Mouse (Mus musculus) embryonic facial prominence, embryonic 10.5 days (tissue): ENCODE results near the gene Cldn4. TPM values are rescaled to one million over a fixed set of nuclear protein-coding genes. Genes with fewer than 3 reads are reported as not detected.
"Not testable (repeated sequence)": the region's sequence is repeated elsewhere in the genome, so short reads cannot be mapped to it uniquely, and the experiment has no call there.

Experiments
- DNase-seq: peaks from one replicate; pipeline ENCODE4 v3.0.0-alpha.2; 2017; ENCODE audit warnings: low spot score
- H3K27ac ChIP-seq: fragments of 300-500 bp; sonication (generic); replicated peaks from 2 replicates; pipeline ENCODE4 v1.5.1; 2016; ENCODE audit warnings: mild to moderate bottlenecking
- H3K27me3 ChIP-seq: fragments of 300-500 bp; sonication (generic); replicated peaks from 2 replicates; pipeline ENCODE4 v1.6.1; 2016; ENCODE audit warnings: low read depth, mild to moderate bottlenecking; ENCODE audit not compliant: poor library complexity, severe bottlenecking
- H3K36me3 ChIP-seq: fragments of 300-500 bp; sonication (generic); replicated peaks from 2 replicates; pipeline ENCODE4 v1.6.1; 2016; ENCODE audit warnings: mild to moderate bottlenecking, moderate library complexity
- H3K4me1 ChIP-seq: fragments of 300-500 bp; sonication (generic); 2 replicates; pipeline ENCODE4 v1.6.1; 2016
- H3K4me3 ChIP-seq: fragments of 300-500 bp; sonication (generic); 2 replicates; pipeline ENCODE4 v1.5.1; 2016; ENCODE audit warnings: mild to moderate bottlenecking, moderate library complexity
- H3K9me3 ChIP-seq: fragments of 300-500 bp; sonication (generic); 2 replicates; pipeline ENCODE4 v1.6.1; 2016; ENCODE audit warnings: mild to moderate bottlenecking
- WGBS: fragments of 180-500 bp; shearing (Covaris S2); methylation state at CpG from one replicate; pipeline ENCODE4 v1.1.7; 2016; 5-methylcytosine and 5-hydroxymethylcytosine counted together
- polyA plus RNA-seq: library from polyadenylated mRNA; unstranded; fragments of >200 nt; fragmentation: Nextera tagmentation; extraction: Ambion mirVana; gene quantifications from 2 replicates; pipeline ENCODE4 v1.2.1, GENCODE M21; 2016

Cldn4 gene
- polyA plus RNA-seq, 1 experiment from 2014 or later: 17.5 TPM

DNA sequence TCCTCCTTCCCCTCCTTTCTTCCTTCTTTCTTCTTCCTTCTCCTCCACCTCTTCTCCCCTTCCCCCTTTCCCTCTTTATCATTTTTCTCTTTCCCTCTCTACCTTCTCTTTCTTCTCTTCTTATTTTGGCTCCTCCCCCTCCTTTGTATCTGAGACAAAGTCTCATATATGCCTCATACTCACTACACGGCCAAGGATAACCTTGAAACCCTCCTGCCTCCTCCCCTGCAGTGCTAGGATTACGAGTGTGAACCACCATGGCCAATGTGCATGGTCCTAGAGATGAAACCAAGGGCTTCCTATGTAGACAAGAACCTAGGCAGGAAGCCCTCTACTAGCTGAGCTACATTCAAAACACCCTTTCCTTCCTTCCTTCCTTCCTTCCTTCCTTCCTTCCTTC is 28.2 kb upstream of the Cldn4 start:
- Histone ChIP-seq H3K9me3 (no peaks in the 10 kb centered on the region), H3K4me3 (no peak overlapping the region)
- WGBS: 70% methylated on average over 2 of the region's 2 CpGs

DNA sequence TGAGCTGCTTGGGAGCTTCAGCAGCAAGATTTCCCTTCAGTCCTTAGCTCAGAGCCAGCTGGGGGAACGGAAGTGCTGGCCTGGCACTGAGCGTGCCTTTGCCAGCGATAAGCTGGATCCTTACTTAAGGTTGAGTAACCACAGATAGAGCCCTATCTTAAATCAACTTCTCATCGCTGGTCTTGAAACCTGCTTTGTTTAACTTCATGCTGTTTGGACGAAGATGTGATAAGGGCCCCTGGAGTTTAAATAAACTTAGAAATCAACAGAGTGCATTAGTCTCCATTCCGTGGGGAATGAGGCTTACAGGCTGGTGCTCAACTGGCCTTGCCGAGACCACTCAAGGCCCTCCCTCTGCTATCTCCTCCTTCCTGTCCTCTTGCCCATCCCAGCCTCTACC is 27.6 kb upstream of the Cldn4 start:
- no peaks in the 10 kb centered on the region for H3K27me3 ChIP-seq
- H3K36me3 ChIP-seq: no peaks in the 10 kb centered on the region
- H3K27ac ChIP-seq: no peak overlapping the region
- H3K4me3 ChIP-seq: no peak overlapping the region
- DNase-seq: no peak
- H3K4me1 ChIP-seq: no peaks in the 10 kb centered on the region
- H3K9me3 ChIP-seq: no peaks in the 10 kb centered on the region
- 67% methylated on average over 7 of the region's 7 CpGs for WGBS

More for the DNA sequence above, 28.2 kb upstream of the Cldn4 start:
- Histone ChIP-seq H3K27me3 (no peaks in the 10 kb centered on the region), H3K4me1 (no peaks in the 10 kb centered on the region), H3K27ac (no peak overlapping the region), H3K36me3 (no peaks in the 10 kb centered on the region)
- no peak for DNase-seq

DNA sequence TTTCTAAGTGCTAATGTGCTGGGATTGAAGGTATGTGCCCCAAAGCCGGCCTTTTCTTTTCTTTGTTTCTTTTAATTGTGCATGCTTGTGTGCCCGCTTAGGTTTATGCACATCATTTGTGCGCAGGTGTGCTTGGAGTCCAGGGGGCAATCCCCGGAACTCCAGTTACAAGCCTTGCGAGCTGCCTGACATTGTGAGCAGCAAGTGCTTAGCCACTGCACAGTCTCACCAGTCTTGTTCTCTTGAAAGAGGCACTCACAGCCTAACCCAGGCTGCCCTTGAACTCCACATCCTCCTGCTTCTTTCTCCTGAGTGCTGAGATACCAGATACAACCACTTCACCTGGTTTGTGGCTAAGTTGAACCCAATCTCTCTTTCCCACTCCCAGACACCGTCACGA is 26.8 kb upstream of the Cldn4 start:
- H3K4me3 ChIP-seq: no peak overlapping the region
- no peak for DNase-seq
- H3K4me1 ChIP-seq: no peaks in the 10 kb centered on the region
- no peaks in the 10 kb centered on the region for H3K27me3 ChIP-seq
- WGBS: 88% methylated on average over 7 of the region's 7 CpGs
- H3K36me3 ChIP-seq: no peaks in the 10 kb centered on the region
- no peaks in the 10 kb centered on the region for H3K9me3 ChIP-seq
- no peak overlapping the region for H3K27ac ChIP-seq

DNA sequence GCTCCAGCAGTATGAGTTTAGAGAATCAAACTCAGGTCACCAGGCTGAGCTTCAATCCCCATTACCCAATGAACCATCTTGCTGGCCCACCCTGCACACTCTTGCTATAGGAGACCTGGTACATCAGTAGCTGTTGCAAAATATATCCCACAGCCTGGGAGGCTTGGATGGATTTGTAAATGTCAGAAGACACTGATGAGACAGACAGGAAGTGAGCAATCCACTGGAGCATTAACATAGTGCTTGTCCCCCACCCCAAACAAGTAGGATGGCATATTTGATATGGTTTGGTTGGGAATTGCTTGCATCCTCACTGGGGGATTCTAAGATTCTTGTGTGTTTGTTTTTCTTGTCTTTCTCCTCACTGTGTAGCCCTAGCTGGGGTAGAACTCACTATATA is 26.3 kb upstream of the Cldn4 start:
- Histone ChIP-seq H3K27ac (no peak overlapping the region), H3K36me3 (no peaks in the 10 kb centered on the region), H3K9me3 (no peaks in the 10 kb centered on the region), H3K4me3 (no peak overlapping the region), H3K27me3 (no peaks in the 10 kb centered on the region), H3K4me1 (no peaks in the 10 kb centered on the region)
- DNase-seq: no peak

DNA sequence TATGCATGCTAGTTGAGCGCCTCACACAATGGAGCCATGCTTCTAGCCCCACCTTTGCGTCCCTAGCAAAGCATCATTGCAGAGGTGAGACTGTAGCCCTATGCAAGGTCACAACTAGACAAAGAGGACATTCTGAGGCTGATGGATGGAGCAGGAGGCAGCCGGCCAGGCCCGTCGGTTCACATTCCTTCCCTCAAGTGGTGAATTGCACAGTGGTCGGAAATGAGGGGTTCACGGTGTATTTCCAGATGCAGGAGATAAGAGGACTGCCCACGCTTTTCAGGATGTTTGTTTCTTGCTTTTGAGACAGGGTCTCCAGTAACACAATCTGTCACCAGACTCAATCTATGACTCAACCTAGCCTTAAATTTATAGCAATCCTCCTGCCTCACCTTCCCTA is 23.9 kb upstream of the Cldn4 start:
- Histone ChIP-seq H3K27me3 (peaks cover 18% of the 10 kb centered on the region), H3K27ac (0 out of 2 replicates have a peak overlapping the region, but pooled peaks have one; percentile 30), H3K36me3 (no peaks in the 10 kb centered on the region), H3K9me3 (no peaks in the 10 kb centered on the region), H3K4me3 (no peak overlapping the region), H3K4me1 (peaks cover 22% of the 10 kb centered on the region)
- DNase-seq: peak; percentile 51
- 64% methylated on average over 8 of the region's 8 CpGs for WGBS

DNA sequence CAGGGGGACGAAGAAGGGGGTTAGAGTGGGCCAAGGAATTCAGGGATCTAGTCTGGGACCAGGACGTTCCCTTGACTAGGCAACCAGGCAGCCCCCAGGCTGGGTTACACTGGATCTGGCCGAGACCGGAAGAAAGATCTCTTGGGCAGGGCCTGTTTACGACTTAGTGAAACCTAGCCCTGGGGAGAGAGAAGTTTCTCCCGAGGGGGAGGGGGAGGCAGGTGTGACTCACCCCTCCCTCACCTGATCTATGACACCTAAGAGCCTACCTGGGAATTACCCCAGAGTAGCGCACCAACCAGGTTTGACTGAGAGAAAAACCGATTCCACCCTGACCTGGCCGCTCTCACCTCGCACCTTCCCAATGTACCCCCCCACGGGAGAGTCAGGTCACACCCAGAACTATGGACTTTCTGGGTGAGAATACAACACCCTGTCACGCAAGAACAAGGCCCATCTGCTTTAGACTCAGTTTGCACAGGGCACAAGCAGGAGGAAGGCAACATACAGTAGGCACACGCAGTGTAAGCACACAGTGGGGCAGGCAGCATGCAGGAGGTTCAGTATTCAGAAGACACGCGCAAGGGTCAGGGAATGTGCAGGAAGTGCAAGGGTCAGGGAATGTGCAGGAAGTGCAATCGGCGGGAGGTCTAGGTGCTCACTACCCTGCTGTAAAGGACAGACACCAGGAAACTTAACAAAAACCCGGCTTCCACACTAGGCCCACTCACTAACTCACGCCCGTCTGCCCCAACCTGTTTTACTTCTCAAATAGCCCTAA is 20.6 kb upstream of the Cldn4 start:
- DNase-seq: no peak
- H3K27ac ChIP-seq: 0 out of 2 replicates have a peak overlapping the region, but pooled peaks have one; percentile 32
- no peak overlapping the region for H3K4me3 ChIP-seq

DNA sequence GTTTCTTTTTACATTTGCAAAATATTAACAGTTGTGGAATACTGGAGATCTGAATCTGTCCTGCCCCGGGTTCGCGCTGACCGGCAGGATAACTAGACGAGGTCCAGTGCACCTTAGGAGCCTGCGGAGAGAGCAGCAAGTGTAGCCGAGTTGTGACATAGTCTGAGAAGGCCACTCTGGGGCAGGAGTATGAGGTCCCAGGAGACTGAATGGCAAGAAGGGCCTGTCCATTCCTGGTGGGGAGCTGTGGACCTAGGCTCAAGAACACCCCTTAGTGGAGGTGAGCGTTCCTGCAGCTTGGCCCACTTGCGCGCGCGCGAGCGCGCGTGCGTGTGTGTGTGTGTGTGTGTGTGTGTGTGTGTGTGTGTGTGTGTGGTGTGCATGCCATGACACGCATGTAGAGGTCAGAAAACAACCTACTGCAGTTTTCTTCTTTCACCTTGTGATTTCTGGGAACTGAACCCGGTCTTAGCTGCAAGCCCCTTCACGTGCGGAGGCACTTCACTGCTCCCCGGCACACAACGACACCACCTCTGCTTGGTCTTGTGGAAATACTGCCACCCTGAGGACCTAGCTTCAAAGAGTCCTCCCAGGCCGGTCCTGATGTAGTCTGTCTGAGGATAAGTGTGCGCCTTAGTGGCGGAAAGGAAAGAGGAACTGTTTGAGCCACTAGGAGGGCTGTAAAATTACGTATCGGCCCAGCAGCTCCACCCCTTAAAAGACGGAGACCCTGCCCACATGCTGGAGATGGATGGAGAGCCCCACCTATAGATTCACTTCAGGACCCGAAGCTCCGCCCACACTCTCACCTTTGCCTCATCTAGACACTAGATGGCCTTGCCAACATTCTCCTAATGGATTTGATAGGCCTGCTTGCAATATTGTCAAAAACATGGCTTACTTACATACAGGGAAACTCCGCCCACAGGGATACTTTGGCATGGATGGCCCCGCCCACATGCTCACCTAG is 19.4 kb upstream of the Cldn4 start:
- DNase-seq: peak; percentile 65
- H3K27ac ChIP-seq: no peak overlapping the region
- whole genome bisulfite sequencing: 3% methylated on average over 33 of the region's 33 CpGs
- no peaks in the 10 kb centered on the region for H3K36me3 ChIP-seq
- H3K4me1 ChIP-seq: peaks cover 24% of the 10 kb centered on the region
- H3K9me3 ChIP-seq: no peaks in the 10 kb centered on the region
- H3K4me3 ChIP-seq: peak overlapping the region; percentile 51
- H3K27me3 ChIP-seq: peaks cover 19% of the 10 kb centered on the region

More for the DNA sequence above, 20.6 kb upstream of the Cldn4 start:
- peaks cover 24% of the 10 kb centered on the region for H3K4me1 ChIP-seq
- WGBS: 69% methylated on average over 20 of the region's 20 CpGs
- H3K27me3 ChIP-seq: peaks cover 19% of the 10 kb centered on the region
- no peaks in the 10 kb centered on the region for H3K9me3 ChIP-seq
- H3K36me3 ChIP-seq: no peaks in the 10 kb centered on the region

DNA sequence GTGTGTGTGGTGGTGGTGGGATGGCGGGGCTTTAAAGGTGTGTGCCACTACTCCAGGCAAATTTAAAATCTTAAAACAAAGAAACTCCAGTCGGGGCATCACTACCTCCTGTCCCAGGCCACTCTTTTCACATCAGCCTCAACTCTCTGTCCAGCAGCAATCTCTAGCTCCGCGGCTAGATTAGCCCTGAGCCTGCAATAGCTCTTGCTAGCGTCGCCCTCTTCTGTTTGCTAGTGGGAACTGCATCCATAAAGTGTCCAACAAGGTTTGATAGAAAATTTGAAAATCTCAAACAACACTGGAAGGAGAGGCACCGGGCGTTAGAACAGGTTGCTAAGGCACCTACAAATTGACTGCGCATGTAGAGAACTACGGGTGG is 18.7 kb upstream of the Cldn4 start:
- WGBS: 6% methylated on average over 10 of the region's 10 CpGs
- Histone ChIP-seq H3K4me1 (peaks cover 24% of the 10 kb centered on the region), H3K27me3 (peaks cover 19% of the 10 kb centered on the region), H3K9me3 (no peaks in the 10 kb centered on the region), H3K27ac (no peak overlapping the region), H3K4me3 (peak overlapping the region; percentile 51), H3K36me3 (no peaks in the 10 kb centered on the region)
- DNase-seq: peak; percentile 75

DNA sequence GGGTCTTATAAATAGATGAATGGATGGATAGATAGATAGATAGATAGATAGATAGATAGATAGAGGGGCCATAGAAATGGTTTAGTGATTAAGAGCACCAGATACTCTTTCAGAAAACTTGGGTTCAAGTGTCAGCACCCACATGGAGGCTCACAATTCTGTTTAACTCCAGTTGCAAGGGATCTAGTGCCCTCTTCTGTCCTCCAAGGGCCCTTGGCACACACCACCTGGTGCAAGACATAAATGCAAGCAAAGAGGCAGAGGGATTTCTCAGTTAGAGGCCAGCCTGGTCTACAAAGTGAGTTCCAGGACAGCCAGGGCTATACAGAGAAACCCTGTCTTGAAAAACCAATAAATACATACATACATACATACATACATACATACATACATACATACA is 17.9 kb upstream of the Cldn4 start:
- not testable (repeated sequence) for H3K4me3 ChIP-seq, H3K9me3 ChIP-seq, DNase-seq, H3K36me3 ChIP-seq, H3K27ac ChIP-seq
- Histone ChIP-seq H3K4me1 (peaks cover 24% of the 10 kb centered on the region), H3K27me3 (peaks cover 19% of the 10 kb centered on the region)

DNA sequence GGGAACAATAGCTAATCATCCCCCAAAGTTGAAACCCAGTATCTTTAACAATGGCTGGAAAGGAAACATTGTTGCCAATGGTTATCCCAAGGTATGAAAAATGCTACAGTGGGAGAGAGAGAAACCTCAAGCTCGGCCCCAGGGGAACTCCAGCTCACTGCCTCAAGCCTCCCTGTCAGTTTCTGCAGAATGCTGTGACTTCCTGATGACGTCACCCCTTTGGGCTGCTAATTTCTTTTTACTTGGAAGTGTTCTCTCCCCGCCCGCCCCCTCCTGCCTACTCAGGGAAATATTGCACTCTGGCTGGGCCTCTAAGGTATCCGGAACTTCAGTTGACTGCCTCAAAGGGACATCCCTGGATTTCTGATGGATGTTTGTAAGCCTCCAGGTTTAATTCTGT is 16.8 kb upstream of the Cldn4 start:
- DNase-seq: no peak
- 52% methylated on average over 5 of the region's 5 CpGs for WGBS

DNA sequence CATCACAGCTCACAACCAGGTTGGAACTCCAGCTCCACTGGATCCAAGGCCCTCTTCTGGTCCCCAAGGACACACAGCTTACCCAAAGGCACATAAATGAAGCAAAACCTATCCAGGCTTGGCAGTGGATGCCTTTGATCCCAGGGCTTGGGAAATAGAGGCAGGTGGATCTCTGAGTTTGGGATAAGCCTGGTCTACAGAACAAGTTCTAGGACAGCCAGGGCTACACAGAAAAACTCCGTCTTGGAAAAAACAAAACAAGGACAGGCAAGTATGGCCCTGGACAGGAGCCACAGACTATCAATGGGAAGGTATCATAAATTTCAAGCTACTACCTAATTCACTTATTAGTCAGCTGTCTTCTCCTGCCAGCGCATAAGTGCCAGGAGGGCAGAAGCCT is 14.8 kb upstream of the Cldn4 start:
- peaks cover 8% of the 10 kb centered on the region for H3K27me3 ChIP-seq
- no peaks in the 10 kb centered on the region for H3K9me3 ChIP-seq
- H3K4me1 ChIP-seq: peaks cover 20% of the 10 kb centered on the region
- no peaks in the 10 kb centered on the region for H3K36me3 ChIP-seq
- no peak overlapping the region for H3K27ac ChIP-seq
- DNase-seq: no peak
- no peak overlapping the region for H3K4me3 ChIP-seq
- 93% methylated on average over 2 of the region's 2 CpGs for WGBS

More for the DNA sequence above, 16.8 kb upstream of the Cldn4 start:
- Histone ChIP-seq H3K27me3 (peaks cover 19% of the 10 kb centered on the region), H3K4me3 (no peak overlapping the region), H3K9me3 (no peaks in the 10 kb centered on the region), H3K4me1 (peaks cover 24% of the 10 kb centered on the region), H3K36me3 (no peaks in the 10 kb centered on the region), H3K27ac (no peak overlapping the region)

DNA sequence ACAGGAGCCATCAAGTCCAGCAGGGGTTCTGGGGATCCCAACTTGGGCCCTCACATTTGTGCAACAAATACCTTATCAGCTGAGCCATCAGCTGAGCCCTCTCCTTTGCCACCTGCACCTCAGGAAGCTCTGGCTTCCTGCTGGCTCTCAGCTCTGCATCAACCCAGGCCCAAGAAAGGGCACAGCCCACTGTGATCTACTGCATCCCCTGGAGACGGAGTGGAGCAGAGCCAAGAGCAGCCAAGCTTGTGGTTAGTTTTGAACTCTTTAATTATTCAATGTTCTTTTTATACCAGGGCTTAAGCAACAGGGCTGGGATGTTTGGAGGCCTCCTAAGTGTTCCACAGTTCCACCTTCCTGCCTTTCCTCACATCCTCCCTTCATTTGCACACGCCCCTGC is 13.7 kb upstream of the Cldn4 start:
- WGBS: 76% methylated on average over 2 of the region's 2 CpGs
- Histone ChIP-seq H3K4me3 (no peak overlapping the region), H3K9me3 (no peaks in the 10 kb centered on the region), H3K4me1 (peaks cover 9% of the 10 kb centered on the region), H3K36me3 (no peaks in the 10 kb centered on the region), H3K27me3 (no peaks in the 10 kb centered on the region), H3K27ac (no peak overlapping the region)
- no peak for DNase-seq

DNA sequence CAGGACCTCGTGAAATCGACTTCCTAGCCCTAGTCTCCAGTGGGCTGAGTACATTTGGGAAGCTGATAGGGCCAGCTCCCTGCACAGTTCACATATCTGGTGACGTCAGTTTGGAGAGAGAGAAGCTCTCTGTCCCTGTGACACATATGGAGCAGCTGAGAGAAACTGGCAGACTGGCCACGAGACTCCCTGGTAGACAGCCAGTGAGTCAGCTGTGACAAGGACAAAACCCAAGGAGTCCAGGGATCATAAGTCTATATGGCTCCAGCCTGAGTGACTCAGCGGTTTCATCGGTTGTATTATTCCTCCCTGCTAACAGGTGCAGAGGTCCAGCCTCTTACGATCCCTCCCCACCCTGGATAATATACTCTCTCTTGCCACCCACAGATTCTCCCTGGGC is 12.4 kb upstream of the Cldn4 start:
- peaks cover 9% of the 10 kb centered on the region for H3K4me1 ChIP-seq
- no peaks in the 10 kb centered on the region for H3K36me3 ChIP-seq
- H3K27ac ChIP-seq: no peak overlapping the region
- no peaks in the 10 kb centered on the region for H3K27me3 ChIP-seq
- H3K4me3 ChIP-seq: no peak overlapping the region
- 82% methylated on average over 7 of the region's 7 CpGs for WGBS
- no peaks in the 10 kb centered on the region for H3K9me3 ChIP-seq
- no peak for DNase-seq
